Mouse (Mus musculus) forebrain, embryonic 13.5 days (tissue): ENCODE measurements around the gene S100a3. TPM values are rescaled to one million over a fixed set of nuclear protein-coding genes. Genes with fewer than 3 reads are reported as not detected.

Experiments
- ATAC-seq: fragments of 200-750 bp; cut with Nextera tagmentation; 2 replicates; pipeline ENCODE4 v1.8.0; 2017
- H3K27ac ChIP-seq: fragments of 300-500 bp; sonication (generic); 2 replicates; pipeline ENCODE4 v1.5.1; 2015; ENCODE audit warnings: inconsistent platforms, mild to moderate bottlenecking, moderate library complexity
- H3K27me3 ChIP-seq: fragments of 300-500 bp; sonication (generic); 2 replicates; pipeline ENCODE4 v1.6.1; 2015; ENCODE audit warnings: mild to moderate bottlenecking, inconsistent platforms
- H3K36me3 ChIP-seq: fragments of 300-500 bp; sonication (generic); 2 replicates; pipeline ENCODE4 v1.6.1; 2015; ENCODE audit warnings: mild to moderate bottlenecking, inconsistent platforms; ENCODE audit not compliant: poor library complexity, severe bottlenecking
- H3K4me1 ChIP-seq: fragments of 300-500 bp; sonication (generic); 2 replicates; pipeline ENCODE4 v1.6.1; 2015; ENCODE audit warnings: inconsistent platforms
- H3K4me2 ChIP-seq: fragments of 300-500 bp; sonication (generic); 2 replicates; pipeline ENCODE4 v1.6.1; 2015; ENCODE audit warnings: inconsistent platforms, mild to moderate bottlenecking, moderate library complexity
- H3K4me3 ChIP-seq: fragments of 300-500 bp; sonication (generic); 2 replicates; pipeline ENCODE4 v1.5.1; 2015; ENCODE audit warnings: mild to moderate bottlenecking, inconsistent platforms
- H3K9ac ChIP-seq: fragments of 300-500 bp; sonication (generic); 2 replicates; pipeline ENCODE4 v1.6.1; 2015; ENCODE audit warnings: mild to moderate bottlenecking, inconsistent platforms
- H3K9me3 ChIP-seq: fragments of 300-500 bp; sonication (generic); replicated peaks from 2 replicates; pipeline ENCODE4 v1.6.1; 2016; ENCODE audit warnings: inconsistent platforms
- WGBS: fragments of 180-500 bp; shearing (Covaris S2); methylation state at CpG from one replicate; pipeline ENCODE4 v1.1.7; 2015; 5-methylcytosine and 5-hydroxymethylcytosine counted together
- polyA plus RNA-seq: library from polyadenylated mRNA; unstranded; fragments of >200 nt; fragmentation: Nextera tagmentation; extraction: Ambion mirVana; gene quantifications from 2 replicates; pipeline ENCODE4 v1.2.1, GENCODE M21; 2015

The S100a3 gene
- polyA plus RNA-seq, 1 experiment from 2014 or later = not detected

- no peak overlapping the region for H3K9ac ChIP-seq
- WGBS = 80% methylated on average over 10 of the region's 10 CpGs
- no peak for ATAC-seq
Observed at GRCm38 (mm10) chr3:90576351-90577001, 16.1 kb downstream of the S100a3 start.

GRCm38 (mm10) chr3:90579433-90579832, 19.1 kb downstream of the S100a3 start:
- H3K4me1 ChIP-seq = no peaks in the 10 kb centered on the region
- H3K4me3 ChIP-seq = no peak overlapping the region
- no peak for ATAC-seq
- H3K27ac ChIP-seq = no peak overlapping the region
- 85% methylated on average over 7 of the region's 7 CpGs for whole genome bisulfite sequencing
- H3K36me3 ChIP-seq = no peaks in the 10 kb centered on the region
- no peak overlapping the region for H3K9ac ChIP-seq
- no peaks in the 10 kb centered on the region for H3K27me3 ChIP-seq
- H3K4me2 ChIP-seq = no peak overlapping the region
- no peaks in the 10 kb centered on the region for H3K9me3 ChIP-seq

More at GRCm38 (mm10) chr3:90576351-90577001, 16.1 kb downstream of the S100a3 start:
- no peak overlapping the region for H3K27ac ChIP-seq
- no peak overlapping the region for H3K4me2 ChIP-seq
- no peaks in the 10 kb centered on the region for H3K36me3 ChIP-seq
- H3K9me3 ChIP-seq = no peaks in the 10 kb centered on the region
- H3K27me3 ChIP-seq = no peaks in the 10 kb centered on the region
- H3K4me3 ChIP-seq = no peak overlapping the region
- H3K4me1 ChIP-seq = no peaks in the 10 kb centered on the region

- Histone ChIP-seq H3K9me3 (no peaks in the 10 kb centered on the region), H3K9ac (no peak overlapping the region), H3K27me3 (no peaks in the 10 kb centered on the region), H3K27ac (no peak overlapping the region), H3K4me3 (no peak overlapping the region), H3K4me2 (no peak overlapping the region), H3K4me1 (no peaks in the 10 kb centered on the region), H3K36me3 (no peaks in the 10 kb centered on the region)
- WGBS = 91% methylated on average over 5 of the region's 5 CpGs
- ATAC-seq = no peak
Observed at GRCm38 (mm10) chr3:90581141-90581540, 20.8 kb downstream of the S100a3 start.

GRCm38 (mm10) chr3:90582156-90582555, 21.8 kb downstream of the S100a3 start:
- H3K27me3 ChIP-seq = no peaks in the 10 kb centered on the region
- H3K9me3 ChIP-seq = no peaks in the 10 kb centered on the region
- H3K4me1 ChIP-seq = no peaks in the 10 kb centered on the region
- H3K9ac ChIP-seq = no peak overlapping the region
- WGBS = 100% methylated on average over 1 of the region's 1 CpGs
- H3K4me3 ChIP-seq = no peak overlapping the region
- no peak for ATAC-seq
- H3K4me2 ChIP-seq = no peak overlapping the region
- no peaks in the 10 kb centered on the region for H3K36me3 ChIP-seq
- H3K27ac ChIP-seq = no peak overlapping the region

GRCm38 (mm10) chr3:90582556-90582955, 22.2 kb downstream of the S100a3 start:
- Histone ChIP-seq H3K27ac (no peak overlapping the region), H3K4me3 (no peak overlapping the region), H3K4me2 (no peak overlapping the region), H3K36me3 (no peaks in the 10 kb centered on the region), H3K4me1 (no peaks in the 10 kb centered on the region), H3K27me3 (no peaks in the 10 kb centered on the region), H3K9me3 (no peaks in the 10 kb centered on the region), H3K9ac (no peak overlapping the region)
- 87% methylated on average over 4 of the region's 4 CpGs for WGBS
- no peak for ATAC-seq

- 47% methylated on average over 3 of the region's 3 CpGs for WGBS
Observed at GRCm38 (mm10) chr3:90583893-90584292, 23.5 kb downstream of the S100a3 start.

GRCm38 (mm10) chr3:90585595-90585994, 25.2 kb downstream of the S100a3 start:
- H3K9ac ChIP-seq = no peak overlapping the region
- H3K27ac ChIP-seq = no peak overlapping the region
- ATAC-seq = peak; percentile 36
- WGBS = 38% methylated on average over 5 of the region's 5 CpGs
- no peaks in the 10 kb centered on the region for H3K36me3 ChIP-seq
- no peak overlapping the region for H3K4me3 ChIP-seq
- H3K9me3 ChIP-seq = no peaks in the 10 kb centered on the region
- H3K27me3 ChIP-seq = no peaks in the 10 kb centered on the region
- H3K4me2 ChIP-seq = no peak overlapping the region
- H3K4me1 ChIP-seq = no peaks in the 10 kb centered on the region

More at GRCm38 (mm10) chr3:90583893-90584292, 23.5 kb downstream of the S100a3 start:
- Histone ChIP-seq H3K27ac (no peak overlapping the region), H3K4me2 (no peak overlapping the region), H3K36me3 (no peaks in the 10 kb centered on the region), H3K9ac (no peak overlapping the region), H3K9me3 (no peaks in the 10 kb centered on the region), H3K27me3 (no peaks in the 10 kb centered on the region), H3K4me1 (no peaks in the 10 kb centered on the region), H3K4me3 (no peak overlapping the region)
- no peak for ATAC-seq

- Histone ChIP-seq H3K9me3 (no peaks in the 10 kb centered on the region), H3K27me3 (no peaks in the 10 kb centered on the region), H3K4me2 (no peak overlapping the region), H3K4me1 (no peaks in the 10 kb centered on the region), H3K27ac (no peak overlapping the region), H3K4me3 (no peak overlapping the region), H3K36me3 (no peaks in the 10 kb centered on the region), H3K9ac (no peak overlapping the region)
- ATAC-seq = 0 out of 2 replicates have a peak, but pooled peaks have one; percentile 10
- 85% methylated on average over 15 of the region's 15 CpGs for WGBS
Observed at GRCm38 (mm10) chr3:90586016-90586643, 25.8 kb downstream of the S100a3 start.

GRCm38 (mm10) chr3:90586906-90587305, 26.5 kb downstream of the S100a3 start:
- Histone ChIP-seq H3K4me3 (no peak overlapping the region), H3K9ac (no peak overlapping the region), H3K4me2 (no peak overlapping the region), H3K27ac (no peak overlapping the region), H3K27me3 (no peaks in the 10 kb centered on the region), H3K9me3 (no peaks in the 10 kb centered on the region), H3K4me1 (no peaks in the 10 kb centered on the region), H3K36me3 (no peaks in the 10 kb centered on the region)
- WGBS = 78% methylated on average over 10 of the region's 10 CpGs
- ATAC-seq = no peak

- no peaks in the 10 kb centered on the region for H3K27me3 ChIP-seq
- no peaks in the 10 kb centered on the region for H3K36me3 ChIP-seq
- H3K9me3 ChIP-seq = no peaks in the 10 kb centered on the region
- H3K9ac ChIP-seq = no peak overlapping the region
- ATAC-seq = no peak
- H3K4me3 ChIP-seq = no peak overlapping the region
- no peak overlapping the region for H3K27ac ChIP-seq
- H3K4me1 ChIP-seq = no peaks in the 10 kb centered on the region
- H3K4me2 ChIP-seq = no peak overlapping the region
- whole genome bisulfite sequencing = 89% methylated on average over 14 of the region's 14 CpGs
Observed at GRCm38 (mm10) chr3:90587361-90588101, 27.2 kb downstream of the S100a3 start.

GRCm38 (mm10) chr3:90589390-90589789, 29.0 kb downstream of the S100a3 start:
- Histone ChIP-seq H3K4me3 (no peak overlapping the region), H3K9ac (no peak overlapping the region), H3K4me2 (no peak overlapping the region), H3K4me1 (no peaks in the 10 kb centered on the region), H3K27ac (no peak overlapping the region), H3K9me3 (0 out of 2 replicates have a peak, but pooled peaks cover 4% of the 10 kb centered on the region), H3K36me3 (no peaks in the 10 kb centered on the region), H3K27me3 (no peaks in the 10 kb centered on the region)
- 88% methylated on average over 6 of the region's 6 CpGs for WGBS
- no peak for ATAC-seq

GRCm38 (mm10) chr3:90589947-90590346, 29.6 kb downstream of the S100a3 start, which contains the start of gene S100a2:
TSS of gene S100a2 (plus strand) at chr3:90590247.
- no peaks in the 10 kb centered on the region for H3K4me1 ChIP-seq
- H3K4me3 ChIP-seq = no peak within 1 kb of the TSS
- WGBS = 75% methylated on average over 8 of the region's 8 CpGs
- no peak for ATAC-seq
- H3K9me3 ChIP-seq = 0 out of 2 replicates have a peak, but pooled peaks cover 4% of the 10 kb centered on the region
- no peaks in the 10 kb centered on the region for H3K27me3 ChIP-seq
- H3K27ac ChIP-seq = no peak within 1 kb of the TSS
- H3K4me2 ChIP-seq = no peak within 1 kb of the TSS
- H3K9ac ChIP-seq = no peak within 1 kb of the TSS
- H3K36me3 ChIP-seq = no peaks in the 10 kb centered on the region
